Mouse (Mus musculus) liver, embryonic 14.5 days (tissue): ENCODE results near the gene Tnfrsf9. TPM values are rescaled to one million over a fixed set of nuclear protein-coding genes. Genes with fewer than 3 reads are reported as not detected.

ENCODE experiments used
- ATAC-seq: fragments of 200-750 bp; cut with Nextera tagmentation; 2 replicates; pipeline ENCODE4 v1.8.0; 2017; ENCODE audit warnings: moderate number of reproducible peaks, mild to moderate bottlenecking, moderate library complexity; ENCODE audit not compliant: insufficient read depth
- DNase-seq, 3 experiments: peaks; one replicate each; pipeline ENCODE4 v3.0.0-alpha.2; 2012 to 2013; ENCODE audit warnings: low read depth in 3 of 3, low spot score in 3 of 3
- H3K27ac ChIP-seq: fragments of 300-500 bp; sonication (generic); 2 replicates; pipeline ENCODE4 v1.5.1; 2014; ENCODE audit warnings: moderate library complexity, mild to moderate bottlenecking, control low read depth, inconsistent platforms
- H3K27me3 ChIP-seq: fragments of 300-500 bp; sonication (generic); 2 replicates; pipeline ENCODE4 v1.6.1; 2014; ENCODE audit warnings: mild to moderate bottlenecking, low read length, moderate library complexity; ENCODE audit not compliant: control insufficient read depth, insufficient read depth
- H3K36me3 ChIP-seq: fragments of 300-500 bp; sonication (generic); replicated peaks from 2 replicates; pipeline ENCODE4 v1.6.1; 2014; ENCODE audit warnings: low read depth; ENCODE audit not compliant: control insufficient read depth, insufficient read depth
- H3K4me1 ChIP-seq, 2 experiments: fragments of 200-500 bp in 1 of 2; fragments of 300-500 bp in 1 of 2; sonication (generic) in 1 of 2; replicated peaks; 2 replicates each; pipeline ENCODE4 v1.6.1; 2012 to 2014; ENCODE audit warnings: antibody characterized with exemption in 1 of 2, inconsistent platforms in 1 of 2, low read length in 1 of 2; ENCODE audit not compliant: control insufficient read depth in 2 of 2, insufficient read depth in 2 of 2
- H3K4me2 ChIP-seq: fragments of 300-500 bp; sonication (generic); 2 replicates; pipeline ENCODE4 v1.6.1; 2014; ENCODE audit warnings: low read depth, mild to moderate bottlenecking, control low read depth, moderate library complexity
- H3K4me3 ChIP-seq, 2 experiments: fragments of 200-500 bp in 1 of 2; fragments of 300-500 bp in 1 of 2; sonication (generic) in 1 of 2; 2 replicates each; pipeline ENCODE4 v1.5.1; 2012 to 2014; ENCODE audit warnings: low read depth in 2 of 2, low read length in 2 of 2, mild to moderate bottlenecking in 2 of 2, control low read depth in 1 of 2, inconsistent platforms in 1 of 2, moderate library complexity in 1 of 2; ENCODE audit not compliant: insufficient read depth in 1 of 2
- H3K9ac ChIP-seq: fragments of 300-500 bp; sonication (generic); replicated peaks from 2 replicates; pipeline ENCODE4 v1.6.1; 2014; ENCODE audit warnings: mild to moderate bottlenecking, control low read depth, moderate library complexity
- H3K9me3 ChIP-seq: fragments of 300-500 bp; sonication (generic); 2 replicates; pipeline ENCODE4 v1.6.1; 2016; ENCODE audit warnings: low read length, mixed read lengths; ENCODE audit not compliant: control insufficient read depth
- CTCF ChIP-seq: IDR thresholded peaks from 2 replicates; pipeline ENCODE4 v1.5.1; 2016; ENCODE audit warnings: antibody characterized with exemption, low read depth, control low read depth
- EP300 ChIP-seq: IDR thresholded peaks from 2 replicates; pipeline ENCODE4 v1.6.1; 2016; ENCODE audit warnings: antibody characterized with exemption, low read depth
- WGBS: fragments of 180-500 bp; shearing (Covaris S2); extraction: QIAGEN DNeasy Blood & Tissue Kit; methylation state at CpG from one replicate; pipeline ENCODE4 v1.1.7; 2014; ENCODE audit not compliant: insufficient replicate concordance; 5-methylcytosine and 5-hydroxymethylcytosine counted together
- polyA plus RNA-seq, 2 experiments: library from polyadenylated mRNA; depleted of rRNA in 1 of 2; stranded (reverse) in 1 of 2; unstranded in 1 of 2; fragments of >200 nt; fragmentation: Nextera tagmentation in 1 of 2; extraction: Ambion mirVana in 1 of 2; gene quantifications; 2 replicates each; pipeline versions ENCODE4 v1.2.1 to v1.2.3; 2012 to 2014

Tnfrsf9 gene
- polyA plus RNA-seq, 2 experiments, result 0.08 TPM; not detected in 1

DNA sequence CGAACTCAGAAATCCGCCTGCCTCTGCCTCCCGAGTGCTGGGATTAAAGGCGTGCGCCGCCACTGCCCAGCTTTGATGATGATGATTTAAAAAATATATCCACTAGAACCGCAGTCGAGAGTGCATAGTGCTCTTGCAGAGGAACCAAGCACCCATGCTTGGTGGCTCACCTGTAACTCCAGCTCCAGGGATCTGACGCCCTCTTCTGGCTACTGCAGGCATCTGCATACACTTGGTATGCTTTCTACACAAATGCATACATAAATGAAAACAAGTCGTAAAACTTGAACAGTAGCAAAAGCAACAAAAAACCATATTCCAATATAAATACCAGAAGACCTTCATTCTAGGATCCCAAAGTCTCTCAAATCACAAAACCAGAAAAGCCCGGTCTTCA lies 51.2 kb downstream of the Tnfrsf9 start:
- Histone ChIP-seq H3K4me3 (no peak overlapping the region), H3K36me3 (no peaks in the 10 kb centered on the region), H3K9ac (no peak overlapping the region), H3K27ac (no peak overlapping the region), H3K4me1 (peaks cover 0 to 4% of the 10 kb centered on the region in 2 experiments; a peak in 1 of 4 replicates), H3K9me3 (no peaks in the 10 kb centered on the region), H3K27me3 (no peaks in the 10 kb centered on the region), H3K4me2 (no peak overlapping the region)
- ATAC-seq (no peak), DNase-seq (no peak)
- no peak; the same call in 1 of the 2 replicates for TF ChIP-seq CTCF
- TF ChIP-seq EP300, result no peak
- 66% methylated on average over 11 of the region's 11 CpGs for WGBS

DNA sequence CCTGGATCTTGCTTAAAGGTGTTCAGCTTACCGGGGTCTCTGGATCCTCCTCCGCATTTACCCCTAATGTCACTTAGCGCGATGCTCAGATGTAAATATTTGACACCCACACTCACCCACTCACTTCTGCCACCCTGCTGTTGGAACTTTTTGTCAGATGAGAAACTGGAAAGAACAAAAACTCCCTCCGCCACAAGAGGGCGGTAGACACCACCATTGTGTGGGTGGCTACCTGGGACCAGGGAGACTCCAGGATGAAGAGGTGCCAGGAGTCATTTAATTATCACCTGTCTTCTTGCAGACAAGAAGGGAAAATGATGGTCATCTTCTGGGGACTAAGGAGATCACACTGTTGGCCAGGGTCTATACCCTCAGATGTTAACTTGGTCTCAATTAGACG lies 52.2 kb downstream of the Tnfrsf9 start:
- ATAC-seq, result no peak
- Histone ChIP-seq H3K4me2 (no peak overlapping the region), H3K27me3 (no peaks in the 10 kb centered on the region), H3K4me3 (no peak overlapping the region), H3K9me3 (no peaks in the 10 kb centered on the region), H3K27ac (no peak overlapping the region), H3K4me1 (peaks cover 0 to 4% of the 10 kb centered on the region in 2 experiments; a peak in 1 of 4 replicates), H3K9ac (no peak overlapping the region), H3K36me3 (no peaks in the 10 kb centered on the region)
- peak; percentile 20 to 34 (median 27) for DNase-seq
- WGBS, result 11% methylated on average over 7 of the region's 7 CpGs
- TF ChIP-seq EP300 (no peak), CTCF (peak; percentile 81)

- H3K4me2 ChIP-seq, result no peak overlapping the region
- no peaks in the 10 kb centered on the region for H3K36me3 ChIP-seq
- no peaks in the 10 kb centered on the region for H3K27me3 ChIP-seq
- WGBS, result 63% methylated on average over 8 of the region's 8 CpGs
- H3K9me3 ChIP-seq, result no peaks in the 10 kb centered on the region
- no peak overlapping the region for H3K27ac ChIP-seq
- peaks cover 0 to 4% of the 10 kb centered on the region in 2 experiments; a peak in 1 of 4 replicates for H3K4me1 ChIP-seq
- H3K9ac ChIP-seq, result no peak overlapping the region
- DNase-seq (no peak), ATAC-seq (no peak)
- no peak overlapping the region for H3K4me3 ChIP-seq
- TF ChIP-seq EP300, result no peak
- TF ChIP-seq CTCF, result no peak
Measured at GRCm38 (mm10) chr4:150968956-150969355, 54.6 kb downstream of the Tnfrsf9 start.

- no peak overlapping the region for H3K4me3 ChIP-seq
- H3K4me2 ChIP-seq, result no peak overlapping the region
- no peak for ATAC-seq
- TF ChIP-seq CTCF (no peak), EP300 (no peak)
- no peaks in the 10 kb centered on the region for H3K36me3 ChIP-seq
- no peak overlapping the region for H3K27ac ChIP-seq
- no peaks in the 10 kb centered on the region for H3K27me3 ChIP-seq
- no peak overlapping the region for H3K9ac ChIP-seq
- H3K4me1 ChIP-seq, result no peaks in the 10 kb centered on the region
- DNase-seq, result no peak
- no peaks in the 10 kb centered on the region for H3K9me3 ChIP-seq
- 66% methylated on average over 8 of the region's 8 CpGs for WGBS
Measured at GRCm38 (mm10) chr4:150973264-150973663, 58.9 kb downstream of the Tnfrsf9 start.

DNA sequence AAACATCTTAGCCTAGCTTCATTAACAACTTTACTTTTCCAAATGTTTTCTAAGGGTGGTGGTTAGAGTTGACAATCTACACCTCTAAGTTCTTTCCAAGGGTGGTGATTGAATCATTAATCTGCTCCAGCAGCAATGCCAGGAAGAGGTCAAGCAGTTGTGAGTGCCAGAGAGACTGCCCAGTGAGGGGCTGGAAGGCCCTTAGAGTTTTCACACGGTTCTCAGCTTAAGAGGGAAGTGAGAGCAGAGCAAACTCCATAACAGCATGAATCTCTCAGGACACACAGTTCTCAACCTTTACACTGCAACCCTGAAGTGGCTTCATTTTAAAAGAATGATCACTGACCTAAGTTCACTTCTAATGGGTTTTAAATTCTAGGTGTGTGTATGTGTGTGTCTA lies 60.8 kb downstream of the Tnfrsf9 start:
- Histone ChIP-seq H3K36me3 (no peaks in the 10 kb centered on the region), H3K4me2 (no peak overlapping the region), H3K27me3 (no peaks in the 10 kb centered on the region), H3K9me3 (no peaks in the 10 kb centered on the region), H3K9ac (no peak overlapping the region), H3K4me1 (no peaks in the 10 kb centered on the region), H3K4me3 (no peak overlapping the region), H3K27ac (no peak overlapping the region)
- 34% methylated on average over 1 of the region's 1 CpGs for WGBS
- ATAC-seq (no peak), DNase-seq (no peak)
- TF ChIP-seq CTCF, result no peak
- TF ChIP-seq EP300, result no peak
